Mouse (Mus musculus): Measurements from ENCODE around the gene Cnih3. TPM values are rescaled to one million over a fixed set of nuclear protein-coding genes. Genes with fewer than 3 reads are reported as not detected.

Gene Cnih3
- polyA plus RNA-seq, 1 experiment from 2014 or later, result 11.3 TPM

GRCm38 (mm10) chr1:181381410-181382010 is 29.1 kb downstream of the Cnih3 start:
- no peak for ATAC-seq
- no peaks in the 10 kb centered on the region for H3K27me3 ChIP-seq (ENCODE audit: control insufficient read depth, insufficient read depth, low read depth, low read length)
- peaks cover 7% of the 10 kb centered on the region; the same call in 1 of the 2 replicates for H3K4me1 ChIP-seq (ENCODE audit: control insufficient read depth, insufficient read depth, low read length)
- no peaks in the 10 kb centered on the region for H3K36me3 ChIP-seq (ENCODE audit: control insufficient read depth, insufficient read depth, low read length)
- H3K9me3 ChIP-seq (replicated peaks; ENCODE audit: control insufficient read depth, low read length, poor library complexity, severe bottlenecking), result no peaks in the 10 kb centered on the region
- no peak overlapping the region for H3K4me2 ChIP-seq (ENCODE audit: low read length)
- H3K9ac ChIP-seq (ENCODE audit: low read depth, low read length), result no peak overlapping the region
- no peak overlapping the region; the same call in 1 of the 2 replicates for H3K27ac ChIP-seq (ENCODE audit: low read length)
- WGBS, result 54% methylated on average over 12 of the region's 12 CpGs
- no peak overlapping the region for H3K4me3 ChIP-seq (ENCODE audit: low read depth, low read length)

DNA sequence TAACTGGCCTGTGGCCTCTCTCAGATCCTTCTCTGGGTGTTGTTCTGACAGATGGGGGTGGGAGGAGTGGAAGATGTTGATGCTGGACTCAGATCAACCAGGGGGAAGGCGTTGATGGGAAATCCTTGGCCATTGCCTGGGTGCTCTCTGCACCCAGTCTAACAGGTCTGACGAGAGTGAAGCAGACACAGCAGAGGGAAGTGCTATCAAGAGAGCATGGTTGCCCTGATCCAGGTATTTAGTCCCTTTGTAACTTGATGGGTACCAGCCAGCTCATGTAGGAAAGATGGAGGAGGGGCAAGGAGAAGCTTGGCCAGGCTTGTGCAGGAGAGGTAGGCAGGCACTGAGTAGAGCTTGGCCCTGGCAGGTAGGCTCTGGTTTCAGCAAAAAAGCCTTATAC is 36.8 kb downstream of the Cnih3 start:
- Histone ChIP-seq H3K27ac (ENCODE audit: low read length) (no peak overlapping the region), H3K9me3 (replicated peaks; ENCODE audit: control insufficient read depth, low read length, poor library complexity, severe bottlenecking) (no peaks in the 10 kb centered on the region), H3K36me3 (ENCODE audit: control insufficient read depth, insufficient read depth, low read length) (no peaks in the 10 kb centered on the region), H3K4me2 (ENCODE audit: low read length) (no peak overlapping the region), H3K4me3 (ENCODE audit: low read depth, low read length) (no peak overlapping the region), H3K4me1 (ENCODE audit: control insufficient read depth, insufficient read depth, low read length) (no peaks in the 10 kb centered on the region), H3K9ac (ENCODE audit: low read depth, low read length) (no peak overlapping the region), H3K27me3 (ENCODE audit: control insufficient read depth, insufficient read depth, low read depth, low read length) (no peaks in the 10 kb centered on the region)
- 91% methylated on average over 2 of the region's 2 CpGs for WGBS
- no peak for ATAC-seq

DNA sequence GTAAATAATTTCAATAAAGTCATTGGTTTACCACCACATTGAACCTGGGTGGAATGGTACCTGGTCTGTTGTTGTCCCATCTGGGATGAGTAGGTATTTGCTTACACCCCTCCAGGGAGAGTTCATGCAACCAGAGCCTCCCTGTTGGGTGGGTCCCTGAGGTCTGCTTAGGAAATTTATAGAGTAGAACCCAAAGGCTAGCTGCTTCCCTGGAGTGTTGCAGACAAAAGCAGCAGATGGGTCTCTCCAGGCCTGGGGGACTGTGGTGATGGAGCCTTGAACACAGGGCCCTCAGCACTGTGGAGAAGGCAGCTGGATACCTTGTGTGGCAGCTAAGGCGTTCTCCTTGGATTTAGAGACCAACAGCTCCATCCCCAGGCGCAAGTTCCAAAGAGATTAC is 40.1 kb downstream of the Cnih3 start:
- Histone ChIP-seq H3K27ac (ENCODE audit: low read length) (no peak overlapping the region), H3K4me1 (ENCODE audit: control insufficient read depth, insufficient read depth, low read length) (no peaks in the 10 kb centered on the region), H3K27me3 (ENCODE audit: control insufficient read depth, insufficient read depth, low read depth, low read length) (no peaks in the 10 kb centered on the region), H3K9me3 (replicated peaks; ENCODE audit: control insufficient read depth, low read length, poor library complexity, severe bottlenecking) (no peaks in the 10 kb centered on the region), H3K9ac (ENCODE audit: low read depth, low read length) (no peak overlapping the region), H3K4me3 (ENCODE audit: low read depth, low read length) (no peak overlapping the region), H3K36me3 (ENCODE audit: control insufficient read depth, insufficient read depth, low read length) (no peaks in the 10 kb centered on the region), H3K4me2 (ENCODE audit: low read length) (no peak overlapping the region)
- ATAC-seq, result no peak
- 88% methylated on average over 2 of the region's 2 CpGs for WGBS

- Histone ChIP-seq H3K4me3 (ENCODE audit: low read depth, low read length) (no peak overlapping the region), H3K4me1 (ENCODE audit: control insufficient read depth, insufficient read depth, low read length) (no peaks in the 10 kb centered on the region), H3K36me3 (ENCODE audit: control insufficient read depth, insufficient read depth, low read length) (no peaks in the 10 kb centered on the region), H3K27me3 (ENCODE audit: control insufficient read depth, insufficient read depth, low read depth, low read length) (no peaks in the 10 kb centered on the region), H3K27ac (ENCODE audit: low read length) (no peak overlapping the region), H3K9me3 (replicated peaks; ENCODE audit: control insufficient read depth, low read length, poor library complexity, severe bottlenecking) (no peaks in the 10 kb centered on the region), H3K4me2 (ENCODE audit: low read length) (no peak overlapping the region), H3K9ac (ENCODE audit: low read depth, low read length) (no peak overlapping the region)
- 53% methylated on average over 6 of the region's 6 CpGs for WGBS
- peak; percentile 62 for ATAC-seq
These were observed 41.1 kb downstream of the Cnih3 start for GRCm38 (mm10) chr1:181393250-181394149.

DNA sequence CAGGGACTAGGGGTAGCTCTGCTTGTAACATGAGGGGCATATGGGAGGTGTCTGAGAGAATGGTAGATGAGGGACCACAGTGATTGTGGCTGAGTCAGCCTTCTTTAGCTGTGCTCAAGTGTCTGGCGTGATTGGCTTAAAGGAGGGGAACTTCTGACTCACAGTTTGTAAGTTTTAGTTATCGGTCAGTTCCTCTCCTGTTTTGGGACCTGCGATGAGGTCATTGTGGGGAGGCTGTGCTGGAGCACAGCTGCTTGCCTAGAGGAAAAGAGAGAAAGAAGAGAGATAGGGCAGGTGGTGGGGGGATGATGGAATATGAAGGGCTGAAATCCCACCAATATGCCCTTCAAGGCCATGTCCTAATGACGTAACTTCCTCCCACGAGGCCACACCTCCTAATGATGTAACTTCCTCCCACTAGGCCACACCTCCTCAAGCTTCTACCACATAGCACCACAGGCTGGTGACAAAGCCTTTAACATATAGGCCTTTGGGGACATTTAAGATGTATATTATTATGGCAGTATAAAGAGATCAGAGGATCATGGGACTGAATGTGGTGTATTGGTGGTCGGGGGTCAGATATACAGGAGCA is 42.9 kb downstream of the Cnih3 start:
- no peak for ATAC-seq
- no peaks in the 10 kb centered on the region for H3K27me3 ChIP-seq (ENCODE audit: control insufficient read depth, insufficient read depth, low read depth, low read length)
- no peaks in the 10 kb centered on the region for H3K9me3 ChIP-seq (replicated peaks; ENCODE audit: control insufficient read depth, low read length, poor library complexity, severe bottlenecking)
- no peaks in the 10 kb centered on the region for H3K4me1 ChIP-seq (ENCODE audit: control insufficient read depth, insufficient read depth, low read length)
- H3K36me3 ChIP-seq (ENCODE audit: control insufficient read depth, insufficient read depth, low read length), result no peaks in the 10 kb centered on the region
- H3K4me3 ChIP-seq (ENCODE audit: low read depth, low read length), result no peak overlapping the region
- no peak overlapping the region for H3K27ac ChIP-seq (ENCODE audit: low read length)
- whole genome bisulfite sequencing, result 94% methylated on average over 6 of the region's 6 CpGs
- no peak overlapping the region for H3K9ac ChIP-seq (ENCODE audit: low read depth, low read length)
- no peak overlapping the region for H3K4me2 ChIP-seq (ENCODE audit: low read length)

GRCm38 (mm10) chr1:181399179-181399578 is 46.8 kb downstream of the Cnih3 start:
- Histone ChIP-seq H3K27ac (ENCODE audit: low read length) (no peak overlapping the region), H3K36me3 (ENCODE audit: control insufficient read depth, insufficient read depth, low read length) (no peaks in the 10 kb centered on the region), H3K4me1 (ENCODE audit: control insufficient read depth, insufficient read depth, low read length) (no peaks in the 10 kb centered on the region), H3K4me3 (ENCODE audit: low read depth, low read length) (no peak overlapping the region), H3K9ac (ENCODE audit: low read depth, low read length) (no peak overlapping the region), H3K9me3 (replicated peaks; ENCODE audit: control insufficient read depth, low read length, poor library complexity, severe bottlenecking) (no peaks in the 10 kb centered on the region), H3K27me3 (ENCODE audit: control insufficient read depth, insufficient read depth, low read depth, low read length) (no peaks in the 10 kb centered on the region), H3K4me2 (ENCODE audit: low read length) (no peak overlapping the region)
- ATAC-seq, result no peak
- WGBS, result 77% methylated on average over 3 of the region's 3 CpGs

DNA sequence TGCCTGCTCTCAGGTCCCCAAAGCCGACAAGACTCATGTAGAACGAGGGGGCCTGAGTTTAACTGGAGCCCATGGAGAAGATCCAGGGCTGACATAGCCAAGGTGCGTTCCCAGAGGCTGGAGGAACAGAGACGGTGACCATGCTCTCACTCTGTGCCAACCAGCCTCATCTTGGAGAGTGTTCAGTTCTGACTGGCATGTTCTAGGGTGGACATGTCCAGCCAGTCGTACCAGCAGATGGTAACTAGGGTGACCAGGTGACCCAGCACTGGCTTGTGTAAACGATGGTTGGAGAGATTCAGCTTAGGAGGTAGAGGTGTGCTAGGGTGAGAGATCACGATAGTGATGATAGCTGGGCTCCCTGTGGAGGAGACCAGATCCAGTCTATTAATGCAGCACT is 50.6 kb downstream of the Cnih3 start:
- Histone ChIP-seq H3K27me3 (ENCODE audit: control insufficient read depth, insufficient read depth, low read depth, low read length) (no peaks in the 10 kb centered on the region), H3K4me2 (ENCODE audit: low read length) (no peak overlapping the region), H3K27ac (ENCODE audit: low read length) (no peak overlapping the region), H3K9ac (ENCODE audit: low read depth, low read length) (no peak overlapping the region), H3K36me3 (ENCODE audit: control insufficient read depth, insufficient read depth, low read length) (no peaks in the 10 kb centered on the region), H3K9me3 (replicated peaks; ENCODE audit: control insufficient read depth, low read length, poor library complexity, severe bottlenecking) (no peaks in the 10 kb centered on the region), H3K4me3 (ENCODE audit: low read depth, low read length) (no peak overlapping the region), H3K4me1 (ENCODE audit: control insufficient read depth, insufficient read depth, low read length) (no peaks in the 10 kb centered on the region)
- no peak for ATAC-seq
- 80% methylated on average over 7 of the region's 7 CpGs for whole genome bisulfite sequencing

DNA sequence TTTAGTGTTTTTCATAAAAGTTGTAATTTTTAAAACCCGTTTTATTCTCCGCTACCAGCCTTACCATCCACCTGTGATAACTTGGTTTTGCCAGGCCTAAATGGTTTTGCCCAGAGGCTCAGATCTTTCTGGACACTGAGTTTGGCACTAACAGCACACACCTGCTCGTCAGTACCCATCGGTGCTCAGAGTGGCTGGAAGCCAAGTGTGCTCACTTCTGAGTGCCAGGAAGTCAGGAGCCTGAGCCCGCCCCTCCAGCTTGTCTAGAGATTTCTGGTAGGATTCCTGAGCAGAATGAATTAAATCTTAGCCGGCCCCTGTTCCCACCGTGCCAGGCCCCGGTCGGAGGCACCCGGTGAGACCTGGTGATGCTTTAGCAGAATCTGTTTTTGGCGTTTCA is 54.9 kb downstream of the Cnih3 start:
- peaks cover 8% of the 10 kb centered on the region for H3K4me1 ChIP-seq (ENCODE audit: control insufficient read depth, insufficient read depth, low read length)
- no peaks in the 10 kb centered on the region for H3K9me3 ChIP-seq (replicated peaks; ENCODE audit: control insufficient read depth, low read length, poor library complexity, severe bottlenecking)
- no peak overlapping the region for H3K4me3 ChIP-seq (ENCODE audit: low read depth, low read length)
- H3K36me3 ChIP-seq (ENCODE audit: control insufficient read depth, insufficient read depth, low read length), result no peaks in the 10 kb centered on the region
- WGBS, result 81% methylated on average over 11 of the region's 11 CpGs
- ATAC-seq, result no peak
- no peaks in the 10 kb centered on the region for H3K27me3 ChIP-seq (ENCODE audit: control insufficient read depth, insufficient read depth, low read depth, low read length)
- H3K9ac ChIP-seq (ENCODE audit: low read depth, low read length), result no peak overlapping the region
- H3K27ac ChIP-seq (ENCODE audit: low read length), result no peak overlapping the region
- H3K4me2 ChIP-seq (ENCODE audit: low read length), result no peak overlapping the region

All from midbrain, embryonic 16.5 days (tissue).